Mouse (Mus musculus) embryonic facial prominence, embryonic 13.5 days (tissue): ENCODE results near the gene Lgals8. TPM values are rescaled to one million over a fixed set of nuclear protein-coding genes. Genes with fewer than 3 reads are reported as not detected.
"Not testable (repeated sequence)": the region's sequence is repeated elsewhere in the genome, so short reads cannot be mapped to it uniquely, and the experiment has no call there.

Experiments
- ATAC-seq: fragments of 200-750 bp; cut with Nextera tagmentation; 2 replicates; pipeline ENCODE4 v1.8.0; 2017; ENCODE audit warnings: low read depth; ENCODE audit not compliant: insufficient number of reproducible peaks, insufficient read depth, low FRiP score, low TSS enrichment
- H3K27ac ChIP-seq: fragments of 300-500 bp; sonication (generic); 2 replicates; pipeline ENCODE4 v1.5.1; 2015; ENCODE audit warnings: moderate library complexity, mild to moderate bottlenecking, inconsistent platforms
- H3K27me3 ChIP-seq: fragments of 300-500 bp; sonication (generic); 2 replicates; pipeline ENCODE4 v1.6.1; 2015; ENCODE audit warnings: mild to moderate bottlenecking, inconsistent platforms
- H3K36me3 ChIP-seq: fragments of 300-500 bp; sonication (generic); 2 replicates; pipeline ENCODE4 v1.6.1; 2015; ENCODE audit warnings: mild to moderate bottlenecking, inconsistent platforms
- H3K4me1 ChIP-seq: fragments of 300-500 bp; sonication (generic); 2 replicates; pipeline ENCODE4 v1.6.1; 2015; ENCODE audit warnings: inconsistent platforms
- H3K4me2 ChIP-seq: fragments of 300-500 bp; sonication (generic); 2 replicates; pipeline ENCODE4 v1.6.1; 2015; ENCODE audit warnings: moderate library complexity, mild to moderate bottlenecking, inconsistent platforms
- H3K4me3 ChIP-seq: fragments of 300-500 bp; sonication (generic); 2 replicates; pipeline ENCODE4 v1.5.1; 2015; ENCODE audit warnings: mild to moderate bottlenecking, inconsistent platforms
- H3K9ac ChIP-seq: fragments of 300-500 bp; sonication (generic); 2 replicates; pipeline ENCODE4 v1.6.1; 2015; ENCODE audit warnings: mild to moderate bottlenecking, inconsistent platforms
- H3K9me3 ChIP-seq: fragments of 300-500 bp; sonication (generic); 2 replicates; pipeline ENCODE4 v1.6.1; 2016; ENCODE audit warnings: inconsistent platforms
- WGBS: fragments of 180-500 bp; shearing (Covaris S2); methylation state at CpG from one replicate; pipeline ENCODE4 v1.1.7; 2015; ENCODE audit warnings: mixed read lengths; 5-methylcytosine and 5-hydroxymethylcytosine counted together
- polyA plus RNA-seq: library from polyadenylated mRNA; unstranded; fragments of >200 nt; fragmentation: Nextera tagmentation; extraction: Ambion mirVana; gene quantifications from 2 replicates; pipeline ENCODE4 v1.2.1, GENCODE M21; 2015

The Lgals8 gene
- polyA plus RNA-seq, 1 experiment from 2014 or later, result 17.2 TPM

DNA sequence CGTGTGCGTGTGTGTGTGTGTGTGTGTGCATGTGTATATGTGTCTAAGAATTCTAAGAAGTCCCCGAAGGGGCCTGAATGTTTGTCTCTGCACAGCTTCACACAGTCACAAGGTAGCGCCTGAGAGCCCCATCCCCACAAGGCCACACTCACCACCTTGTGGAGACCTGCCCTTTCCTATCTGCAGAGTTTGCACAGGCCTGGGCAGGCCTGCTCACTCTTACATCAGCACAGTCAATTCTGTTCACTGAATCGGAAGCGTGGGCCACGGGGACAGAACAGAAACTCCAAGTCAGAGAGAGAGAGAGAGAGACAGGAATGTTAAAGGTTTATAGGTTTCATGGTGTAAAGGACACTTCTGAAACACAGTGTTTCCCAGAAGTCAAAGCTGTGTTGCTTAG, 20.9 kb upstream of the Lgals8 start:
- Histone ChIP-seq H3K27me3 (no peaks in the 10 kb centered on the region), H3K4me2 (no peak overlapping the region), H3K27ac (peak overlapping the region; percentile 29; the same call in 1 of the 2 replicates), H3K4me1 (0 out of 2 replicates have a peak, but pooled peaks cover 4% of the 10 kb centered on the region), H3K4me3 (no peak overlapping the region), H3K9me3 (no peaks in the 10 kb centered on the region), H3K36me3 (no peaks in the 10 kb centered on the region), H3K9ac (no peak overlapping the region)
- ATAC-seq, result peak; percentile 64; the same call in 1 of the 2 replicates
- WGBS, result 75% methylated on average over 7 of the region's 7 CpGs

GRCm38 (mm10) chr13:12485197-12485596, 20.5 kb upstream of the Lgals8 start:
- WGBS, result 54% methylated on average over 2 of the region's 2 CpGs
- Histone ChIP-seq H3K4me3 (no peak overlapping the region), H3K9ac (no peak overlapping the region), H3K9me3 (no peaks in the 10 kb centered on the region), H3K4me2 (no peak overlapping the region), H3K27me3 (no peaks in the 10 kb centered on the region), H3K4me1 (0 out of 2 replicates have a peak, but pooled peaks cover 4% of the 10 kb centered on the region), H3K27ac (peak overlapping the region; percentile 29; the same call in 1 of the 2 replicates), H3K36me3 (no peaks in the 10 kb centered on the region)
- peak; percentile 29; the same call in 1 of the 2 replicates for ATAC-seq

DNA sequence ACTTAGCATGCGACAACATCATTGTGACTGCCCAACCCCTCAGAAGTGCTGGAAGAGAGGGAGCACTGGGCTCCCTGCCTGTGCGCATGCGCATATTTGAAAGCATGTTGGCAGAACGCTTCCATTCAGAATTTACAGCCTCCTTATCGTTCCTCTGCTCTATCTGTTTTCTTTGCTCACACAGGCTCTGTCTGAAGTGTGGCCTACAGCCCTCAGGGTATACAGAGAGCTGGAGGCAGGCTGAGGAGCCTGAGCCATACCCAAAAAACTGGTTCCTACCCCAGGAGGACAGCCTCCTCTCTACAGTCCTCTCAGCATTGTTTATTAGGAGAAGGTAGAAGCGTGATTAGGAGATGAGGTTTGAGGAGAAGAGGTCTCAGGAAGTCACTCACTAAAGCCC, 15.1 kb upstream of the Lgals8 start:
- Histone ChIP-seq H3K36me3 (no peaks in the 10 kb centered on the region), H3K27me3 (no peaks in the 10 kb centered on the region), H3K4me3 (no peak overlapping the region), H3K9me3 (no peaks in the 10 kb centered on the region), H3K27ac (no peak overlapping the region), H3K9ac (no peak overlapping the region), H3K4me2 (no peak overlapping the region), H3K4me1 (no peaks in the 10 kb centered on the region)
- ATAC-seq, result no peak
- 79% methylated on average over 6 of the region's 6 CpGs for WGBS

DNA sequence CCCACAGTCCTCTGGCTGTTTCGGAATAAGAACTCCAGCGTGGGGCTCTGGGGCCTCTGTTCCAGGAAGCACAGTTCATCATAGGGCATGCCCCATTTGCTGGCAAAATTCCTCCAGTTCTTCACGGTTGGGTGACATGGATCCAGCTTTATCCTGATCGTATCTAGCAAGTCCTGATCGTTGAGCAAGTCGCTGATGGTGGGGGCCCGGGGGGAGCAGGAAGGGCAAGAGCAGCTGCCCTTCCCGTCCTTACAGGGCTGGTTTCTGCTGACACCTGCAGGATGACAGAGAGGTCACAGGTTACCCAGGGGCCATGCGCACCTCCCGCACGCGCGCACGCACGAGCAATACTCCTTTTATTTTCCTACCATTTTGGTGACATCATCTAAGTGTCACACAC, 13.6 kb upstream of the Lgals8 start:
- H3K4me1 ChIP-seq, result no peaks in the 10 kb centered on the region
- no peak overlapping the region for H3K4me2 ChIP-seq
- no peak for ATAC-seq
- H3K36me3 ChIP-seq, result no peaks in the 10 kb centered on the region
- H3K27ac ChIP-seq, result no peak overlapping the region
- 73% methylated on average over 15 of the region's 15 CpGs for WGBS
- no peaks in the 10 kb centered on the region for H3K27me3 ChIP-seq
- H3K4me3 ChIP-seq, result no peak overlapping the region
- H3K9ac ChIP-seq, result no peak overlapping the region
- H3K9me3 ChIP-seq, result no peaks in the 10 kb centered on the region

- WGBS, result 88% methylated on average over 4 of the region's 4 CpGs
- no peaks in the 10 kb centered on the region for H3K9me3 ChIP-seq
- no peak overlapping the region for H3K9ac ChIP-seq
- no peak for ATAC-seq
- H3K27ac ChIP-seq, result no peak overlapping the region
- no peaks in the 10 kb centered on the region for H3K27me3 ChIP-seq
- H3K4me3 ChIP-seq, result no peak overlapping the region
- no peak overlapping the region for H3K4me2 ChIP-seq
- H3K4me1 ChIP-seq, result no peaks in the 10 kb centered on the region
- no peaks in the 10 kb centered on the region for H3K36me3 ChIP-seq
These were observed 12.1 kb upstream of the Lgals8 start for GRCm38 (mm10) chr13:12476886-12477285.

GRCm38 (mm10) chr13:12475239-12475638, 10.5 kb upstream of the Lgals8 start:
- no peak for ATAC-seq
- WGBS, result 86% methylated on average over 6 of the region's 6 CpGs

DNA sequence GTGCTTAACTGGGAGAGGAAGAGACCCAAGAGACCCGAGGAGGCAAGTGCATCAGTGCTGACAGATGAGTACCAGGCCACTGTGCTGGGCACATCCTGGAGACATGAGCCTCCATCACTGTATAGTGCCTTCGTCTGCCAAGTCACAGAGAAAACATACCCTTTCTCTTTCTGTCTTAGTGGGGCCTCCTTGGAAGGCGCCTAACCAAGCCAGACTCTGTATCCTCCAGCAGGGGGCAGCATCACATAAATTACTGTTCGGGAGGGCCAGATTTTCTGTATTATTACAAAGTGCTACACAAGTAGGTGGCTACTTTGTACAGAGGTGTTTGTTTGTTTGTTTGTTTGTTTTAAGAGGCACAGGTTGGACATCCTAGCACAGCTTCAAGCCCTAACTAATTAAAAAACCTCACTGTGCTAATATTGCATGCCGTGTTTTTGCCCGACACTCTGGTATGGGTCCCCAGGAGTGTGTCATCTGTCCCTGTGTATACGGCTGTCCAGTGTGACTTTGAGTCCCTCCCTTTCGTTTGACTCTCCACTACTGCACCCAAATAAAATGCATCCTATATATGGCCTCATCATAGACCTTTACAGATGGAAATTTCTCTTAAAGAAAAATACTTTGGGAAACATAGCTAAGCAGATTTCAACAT, 9.1 kb upstream of the Lgals8 start:
- no peak overlapping the region for H3K9ac ChIP-seq
- H3K4me1 ChIP-seq, result no peaks in the 10 kb centered on the region
- WGBS, result 35% methylated on average over 8 of the region's 8 CpGs
- no peak overlapping the region for H3K4me3 ChIP-seq
- no peak overlapping the region for H3K27ac ChIP-seq
- peak; percentile 30; the same call in 1 of the 2 replicates for ATAC-seq
- H3K36me3 ChIP-seq, result no peaks in the 10 kb centered on the region
- H3K4me2 ChIP-seq, result no peak overlapping the region
- no peaks in the 10 kb centered on the region for H3K9me3 ChIP-seq
- no peaks in the 10 kb centered on the region for H3K27me3 ChIP-seq

More at GRCm38 (mm10) chr13:12475239-12475638, 10.5 kb upstream of the Lgals8 start:
- H3K9me3 ChIP-seq, result no peaks in the 10 kb centered on the region
- H3K27ac ChIP-seq, result no peak overlapping the region
- no peak overlapping the region for H3K4me3 ChIP-seq
- H3K4me1 ChIP-seq, result no peaks in the 10 kb centered on the region
- H3K27me3 ChIP-seq, result no peaks in the 10 kb centered on the region
- H3K36me3 ChIP-seq, result no peaks in the 10 kb centered on the region
- no peak overlapping the region for H3K9ac ChIP-seq
- H3K4me2 ChIP-seq, result no peak overlapping the region

DNA sequence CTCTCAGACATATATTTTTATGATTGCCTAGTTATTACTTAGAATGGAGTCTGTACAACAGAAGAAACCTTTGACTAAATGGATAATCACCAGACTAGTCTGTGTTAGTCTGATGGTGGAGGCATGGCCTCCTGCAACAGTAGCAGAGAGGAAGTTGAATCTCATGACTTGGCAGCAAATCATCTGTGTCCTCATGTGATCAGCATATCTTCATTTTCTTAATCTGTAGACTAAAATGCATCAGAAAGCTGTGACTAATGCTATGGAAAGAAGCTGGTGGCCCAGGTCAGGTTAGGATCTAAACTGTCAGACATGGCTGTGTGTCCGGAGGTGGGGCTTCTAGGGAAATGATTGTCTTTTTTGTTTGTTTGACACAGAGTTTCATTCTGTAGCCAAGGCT, 3.7 kb upstream of the Lgals8 start:
- no peaks in the 10 kb centered on the region for H3K4me1 ChIP-seq
- H3K27me3 ChIP-seq, result no peaks in the 10 kb centered on the region
- no peak for ATAC-seq
- H3K4me3 ChIP-seq, result no peak overlapping the region
- WGBS, result 81% methylated on average over 1 of the region's 1 CpGs
- H3K4me2 ChIP-seq, result no peak overlapping the region
- H3K9me3 ChIP-seq, result no peaks in the 10 kb centered on the region
- H3K27ac ChIP-seq, result no peak overlapping the region
- no peaks in the 10 kb centered on the region for H3K36me3 ChIP-seq
- H3K9ac ChIP-seq, result no peak overlapping the region

GRCm38 (mm10) chr13:12464159-12464558, 585 bp downstream of the Lgals8 start:
- not testable (repeated sequence) for H3K27ac ChIP-seq, ATAC-seq, H3K36me3 ChIP-seq, H3K4me1 ChIP-seq, H3K27me3 ChIP-seq, H3K9ac ChIP-seq, H3K9me3 ChIP-seq, H3K4me2 ChIP-seq, H3K4me3 ChIP-seq
- 75% methylated on average over 6 of the region's 6 CpGs for WGBS

DNA sequence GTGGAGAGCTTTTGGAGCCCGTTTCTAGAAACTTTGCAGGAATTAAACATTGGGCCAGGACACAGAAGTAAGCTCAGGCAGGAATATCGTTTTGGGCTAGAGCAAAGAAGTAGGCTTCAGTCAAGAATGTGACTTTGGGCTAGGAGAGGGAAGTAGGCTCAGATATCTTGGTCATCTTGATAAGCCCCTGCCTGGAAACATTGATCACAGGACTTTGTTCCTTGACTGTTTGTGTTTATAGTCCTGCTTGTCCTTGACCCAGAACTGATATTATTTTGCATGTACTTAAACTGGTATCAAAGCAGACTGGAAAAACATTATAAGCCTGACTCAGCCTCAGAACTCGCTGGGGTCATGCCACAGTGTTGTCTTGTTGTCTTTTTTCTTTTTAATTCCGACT, 2.1 kb downstream of the Lgals8 start:
- Histone ChIP-seq H3K4me3 (no peak overlapping the region), H3K9me3 (no peaks in the 10 kb centered on the region), H3K9ac (no peak overlapping the region), H3K4me1 (peaks cover 7% of the 10 kb centered on the region; the same call in 1 of the 2 replicates), H3K27me3 (no peaks in the 10 kb centered on the region), H3K27ac (no peak overlapping the region), H3K4me2 (no peak overlapping the region), H3K36me3 (no peaks in the 10 kb centered on the region)
- 78% methylated on average over 4 of the region's 4 CpGs for WGBS
- no peak for ATAC-seq

DNA sequence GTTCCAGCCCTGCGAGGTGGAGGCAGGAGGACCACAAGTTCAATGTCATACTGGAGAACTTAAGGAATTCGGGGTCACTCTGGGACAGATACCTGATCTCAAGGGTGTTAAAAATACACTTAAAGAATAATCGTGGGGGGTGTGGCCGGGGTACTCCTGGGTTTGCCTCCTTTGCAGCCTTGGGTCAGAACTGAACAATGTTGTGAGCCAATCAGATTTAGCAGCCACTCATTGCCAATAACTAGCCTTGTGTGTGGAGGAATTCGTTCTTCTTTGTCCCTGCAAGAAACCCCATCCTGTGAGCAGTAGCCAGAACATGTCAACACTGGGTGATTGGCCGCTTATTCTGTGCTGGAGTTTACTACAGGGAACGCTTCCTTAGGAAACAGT, 3.0 kb downstream of the Lgals8 start:
- H3K4me3 ChIP-seq, result peak overlapping the region; percentile 77
- peak; percentile 17; the same call in 1 of the 2 replicates for ATAC-seq
- peaks cover 7% of the 10 kb centered on the region; the same call in 1 of the 2 replicates for H3K4me1 ChIP-seq
- no peaks in the 10 kb centered on the region for H3K9me3 ChIP-seq
- H3K4me2 ChIP-seq, result peak overlapping the region; percentile 82
- peak overlapping the region; percentile 84 for H3K9ac ChIP-seq
- WGBS, result 3% methylated on average over 7 of the region's 7 CpGs
- peaks cover 4% of the 10 kb centered on the region; the same call in 1 of the 2 replicates for H3K36me3 ChIP-seq
- no peak overlapping the region for H3K27ac ChIP-seq
- H3K27me3 ChIP-seq, result no peaks in the 10 kb centered on the region
